Mouse (Mus musculus) limb, embryonic 13.5 days (tissue): ENCODE measurements around the gene Atp7a. TPM values are rescaled to one million over a fixed set of nuclear protein-coding genes. Genes with fewer than 3 reads are reported as not detected.

ENCODE experiments used
- ATAC-seq: fragments of 200-750 bp; cut with Nextera tagmentation; 2 replicates; pipeline ENCODE4 v1.8.0; 2017; ENCODE audit warnings: low read depth, moderate number of reproducible peaks, moderate TSS enrichment; ENCODE audit not compliant: low FRiP score
- H3K27ac ChIP-seq: fragments of 300-500 bp; sonication (generic); 2 replicates; pipeline ENCODE4 v1.5.1; 2015; ENCODE audit warnings: inconsistent platforms, mild to moderate bottlenecking, moderate library complexity
- H3K27me3 ChIP-seq: fragments of 300-500 bp; sonication (generic); 2 replicates; pipeline ENCODE4 v1.6.1; 2015; ENCODE audit warnings: mild to moderate bottlenecking, inconsistent platforms
- H3K36me3 ChIP-seq: fragments of 300-500 bp; sonication (generic); 2 replicates; pipeline ENCODE4 v1.6.1; 2015; ENCODE audit warnings: inconsistent platforms, mild to moderate bottlenecking, moderate library complexity
- H3K4me1 ChIP-seq: fragments of 300-500 bp; sonication (generic); 2 replicates; pipeline ENCODE4 v1.6.1; 2015; ENCODE audit warnings: inconsistent platforms
- H3K4me2 ChIP-seq: fragments of 300-500 bp; sonication (generic); replicated peaks from 2 replicates; pipeline ENCODE4 v1.6.1; 2015; ENCODE audit warnings: inconsistent platforms, mild to moderate bottlenecking, moderate library complexity
- H3K4me3 ChIP-seq: fragments of 300-500 bp; sonication (generic); 2 replicates; pipeline ENCODE4 v1.5.1; 2015; ENCODE audit warnings: moderate library complexity, mild to moderate bottlenecking, inconsistent platforms
- H3K9ac ChIP-seq: fragments of 300-500 bp; sonication (generic); 2 replicates; pipeline ENCODE4 v1.6.1; 2015; ENCODE audit warnings: mild to moderate bottlenecking, inconsistent platforms
- H3K9me3 ChIP-seq: fragments of 300-500 bp; sonication (generic); 2 replicates; pipeline ENCODE4 v1.6.1; 2016; ENCODE audit warnings: inconsistent platforms
- WGBS: fragments of 180-500 bp; shearing (Covaris S2); methylation state at CpG from one replicate; pipeline ENCODE4 v1.1.7; 2015; 5-methylcytosine and 5-hydroxymethylcytosine counted together
- polyA plus RNA-seq: library from polyadenylated mRNA; unstranded; fragments of >200 nt; fragmentation: Nextera tagmentation; extraction: Ambion mirVana; gene quantifications from 2 replicates; pipeline ENCODE4 v1.2.1, GENCODE M21; 2015

Gene Atp7a
- polyA plus RNA-seq, 1 experiment from 2014 or later = 36.7 TPM

DNA sequence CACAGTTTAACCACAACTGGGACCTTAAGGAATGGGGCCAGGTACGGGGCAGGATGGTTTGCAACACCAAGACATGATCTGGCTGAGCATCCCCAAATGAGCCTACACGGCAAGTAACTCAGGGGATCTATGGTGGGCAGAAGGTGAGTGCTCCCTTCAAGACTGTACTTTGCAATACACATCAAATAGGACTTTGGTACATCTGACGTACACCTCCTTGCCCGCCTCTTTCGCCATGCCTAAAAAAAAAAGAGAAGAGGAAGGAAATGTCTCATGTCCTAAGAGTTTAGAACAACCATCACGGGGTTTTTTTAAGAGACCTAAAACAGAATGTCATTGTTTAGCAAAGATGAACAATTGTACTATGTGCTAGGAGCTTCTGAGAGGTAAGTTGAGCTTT, 115.9 kb downstream of the Atp7a start, which contains the start of gene Tlr13:
Tlr13 (plus strand) TSS at position 269 of the 400 bp plus-strand sequence.
- Histone ChIP-seq H3K4me1 (no peaks in the 10 kb centered on the region), H3K27me3 (no peaks in the 10 kb centered on the region), H3K27ac (no peak within 1 kb of the TSS), H3K4me3 (no peak within 1 kb of the TSS), H3K9ac (no peak within 1 kb of the TSS), H3K9me3 (no peaks in the 10 kb centered on the region), H3K4me2 (no peak within 1 kb of the TSS), H3K36me3 (no peaks in the 10 kb centered on the region)
- ATAC-seq = no peak
- 92% methylated on average over 6 of the region's 6 CpGs for WGBS

- Histone ChIP-seq H3K4me3 (no peak overlapping the region), H3K9ac (no peak overlapping the region), H3K27me3 (0 out of 2 replicates have a peak, but pooled peaks cover 5% of the 10 kb centered on the region), H3K36me3 (no peaks in the 10 kb centered on the region), H3K4me1 (no peaks in the 10 kb centered on the region), H3K4me2 (no peak overlapping the region), H3K9me3 (no peaks in the 10 kb centered on the region), H3K27ac (no peak overlapping the region)
- 86% methylated on average over 1 of the region's 1 CpGs for whole genome bisulfite sequencing
- no peak for ATAC-seq
Observed at GRCm38 (mm10) chrX:106148185-106148584, 121.1 kb downstream of the Atp7a start.

GRCm38 (mm10) chrX:106149460-106149859, 122.4 kb downstream of the Atp7a start:
- ATAC-seq = no peak
- 78% methylated on average over 3 of the region's 3 CpGs for WGBS
- no peaks in the 10 kb centered on the region for H3K36me3 ChIP-seq
- H3K27me3 ChIP-seq = 0 out of 2 replicates have a peak, but pooled peaks cover 5% of the 10 kb centered on the region
- H3K9me3 ChIP-seq = no peaks in the 10 kb centered on the region
- no peak overlapping the region for H3K4me3 ChIP-seq
- no peak overlapping the region for H3K27ac ChIP-seq
- H3K4me2 ChIP-seq = no peak overlapping the region
- H3K4me1 ChIP-seq = no peaks in the 10 kb centered on the region
- no peak overlapping the region for H3K9ac ChIP-seq

- Histone ChIP-seq H3K27ac (no peak overlapping the region), H3K36me3 (no peaks in the 10 kb centered on the region), H3K9me3 (no peaks in the 10 kb centered on the region), H3K4me3 (no peak overlapping the region), H3K4me1 (no peaks in the 10 kb centered on the region), H3K27me3 (0 out of 2 replicates have a peak, but pooled peaks cover 8% of the 10 kb centered on the region), H3K4me2 (no peak overlapping the region), H3K9ac (no peak overlapping the region)
- no peak for ATAC-seq
Observed at GRCm38 (mm10) chrX:106154180-106154586, 127.1 kb downstream of the Atp7a start.

GRCm38 (mm10) chrX:106155892-106156291, 128.8 kb downstream of the Atp7a start:
- H3K9ac ChIP-seq = no peak overlapping the region
- no peaks in the 10 kb centered on the region for H3K36me3 ChIP-seq
- 0 out of 2 replicates have a peak, but pooled peaks cover 4% of the 10 kb centered on the region for H3K27me3 ChIP-seq
- H3K4me2 ChIP-seq = no peak overlapping the region
- ATAC-seq = no peak
- no peaks in the 10 kb centered on the region for H3K4me1 ChIP-seq
- no peaks in the 10 kb centered on the region for H3K9me3 ChIP-seq
- no peak overlapping the region for H3K27ac ChIP-seq
- WGBS = 79% methylated on average over 4 of the region's 4 CpGs
- H3K4me3 ChIP-seq = no peak overlapping the region

DNA sequence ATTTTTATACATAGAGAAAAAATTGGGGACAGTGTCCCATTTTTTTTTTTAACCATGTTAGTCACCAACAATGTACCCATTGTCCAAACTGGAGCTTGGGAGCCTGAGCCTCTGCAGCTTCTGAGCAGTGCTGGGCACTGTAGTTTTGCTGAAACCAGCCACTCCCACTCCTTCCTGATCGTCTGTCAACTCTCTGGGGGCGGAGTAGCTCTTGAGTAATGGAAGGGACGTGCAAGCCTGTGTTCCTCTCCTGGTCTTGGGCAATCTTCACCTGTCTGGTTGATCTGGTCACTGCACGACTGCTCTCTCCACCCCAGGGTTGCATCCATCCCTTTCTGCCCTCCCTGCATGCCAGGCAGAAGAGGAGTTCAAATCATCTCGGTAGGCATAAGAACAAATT, 136.9 kb downstream of the Atp7a start:
- H3K9me3 ChIP-seq = no peaks in the 10 kb centered on the region
- H3K4me3 ChIP-seq = no peak overlapping the region
- no peaks in the 10 kb centered on the region for H3K27me3 ChIP-seq
- H3K36me3 ChIP-seq = no peaks in the 10 kb centered on the region
- no peak overlapping the region for H3K4me2 ChIP-seq
- H3K9ac ChIP-seq = no peak overlapping the region
- 52% methylated on average over 5 of the region's 5 CpGs for WGBS
- ATAC-seq = no peak
- H3K4me1 ChIP-seq = no peaks in the 10 kb centered on the region
- no peak overlapping the region for H3K27ac ChIP-seq

- Histone ChIP-seq H3K27ac (no peak overlapping the region), H3K27me3 (no peaks in the 10 kb centered on the region), H3K4me2 (no peak overlapping the region), H3K36me3 (no peaks in the 10 kb centered on the region), H3K4me1 (no peaks in the 10 kb centered on the region), H3K9me3 (no peaks in the 10 kb centered on the region), H3K9ac (no peak overlapping the region), H3K4me3 (no peak overlapping the region)
- WGBS = 80% methylated on average over 5 of the region's 5 CpGs
- ATAC-seq = no peak
Observed at GRCm38 (mm10) chrX:106164555-106164954, 137.5 kb downstream of the Atp7a start.

DNA sequence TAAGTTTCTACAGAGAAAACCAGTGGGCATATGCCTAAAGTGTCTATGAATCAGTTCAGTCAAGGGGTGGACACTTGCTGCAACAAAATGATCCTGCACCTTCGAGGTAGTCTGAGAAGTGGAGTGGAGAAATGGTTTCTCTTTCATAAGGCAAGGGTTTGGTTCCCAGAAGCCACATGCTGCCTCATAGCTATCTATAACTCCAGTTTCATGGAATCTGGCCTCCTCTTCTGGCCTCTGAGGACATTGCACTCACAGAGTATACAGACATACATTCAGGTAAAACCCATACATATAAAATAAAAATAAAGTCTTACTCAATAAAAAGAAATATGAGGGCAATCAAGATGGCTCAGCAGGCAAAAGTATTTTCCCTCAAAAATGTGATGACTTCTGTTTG, 138.0 kb downstream of the Atp7a start:
- H3K4me3 ChIP-seq = no peak overlapping the region
- 75% methylated on average over 1 of the region's 1 CpGs for WGBS

DNA sequence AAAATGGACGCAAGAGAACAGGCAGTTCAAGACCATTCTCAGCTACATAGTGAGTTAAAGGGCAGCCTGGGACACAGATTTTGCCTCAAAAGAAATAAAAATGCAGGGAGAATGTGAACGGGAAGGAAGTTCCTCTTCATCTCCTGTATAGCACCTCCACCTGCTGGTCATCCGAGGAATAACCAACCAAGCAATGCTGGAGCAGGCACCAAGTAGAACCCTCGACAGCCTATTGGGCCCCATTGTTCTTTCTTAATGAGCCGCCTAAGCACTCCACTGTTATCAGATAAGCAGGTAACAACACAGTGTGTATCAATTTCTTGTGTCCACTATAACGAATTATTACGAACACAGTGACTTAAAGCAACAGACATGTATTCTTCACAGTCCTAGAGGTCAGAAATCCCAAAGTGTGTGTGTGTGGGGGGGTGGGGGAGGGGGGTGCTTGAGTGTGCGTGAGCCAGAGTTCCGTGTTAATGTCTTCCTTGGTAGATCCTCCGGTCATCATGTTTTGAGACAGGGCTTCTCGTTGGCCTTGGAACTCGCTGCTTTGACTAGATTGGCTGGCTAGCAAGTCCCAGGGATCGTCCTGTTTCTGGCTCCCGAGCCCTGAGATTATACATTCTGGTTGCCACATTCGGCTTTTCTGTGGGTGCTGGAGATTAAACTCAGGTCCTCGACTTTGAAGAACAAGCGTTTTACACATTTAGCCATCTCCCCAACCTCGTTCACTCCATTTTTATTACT, 144.2 kb downstream of the Atp7a start:
- Histone ChIP-seq H3K36me3 (no peaks in the 10 kb centered on the region), H3K27me3 (no peaks in the 10 kb centered on the region), H3K9me3 (no peaks in the 10 kb centered on the region), H3K4me3 (peak overlapping the region; percentile 27), H3K9ac (no peak overlapping the region), H3K4me1 (no peaks in the 10 kb centered on the region), H3K4me2 (peak overlapping the region; percentile 48), H3K27ac (no peak overlapping the region)
- WGBS = 24% methylated on average over 18 of the region's 18 CpGs
- peak; percentile 82 for ATAC-seq

More for the DNA sequence above, 138.0 kb downstream of the Atp7a start:
- no peaks in the 10 kb centered on the region for H3K9me3 ChIP-seq
- H3K27ac ChIP-seq = no peak overlapping the region
- H3K4me1 ChIP-seq = no peaks in the 10 kb centered on the region
- H3K4me2 ChIP-seq = no peak overlapping the region
- H3K9ac ChIP-seq = no peak overlapping the region
- ATAC-seq = no peak
- no peaks in the 10 kb centered on the region for H3K36me3 ChIP-seq
- no peaks in the 10 kb centered on the region for H3K27me3 ChIP-seq

DNA sequence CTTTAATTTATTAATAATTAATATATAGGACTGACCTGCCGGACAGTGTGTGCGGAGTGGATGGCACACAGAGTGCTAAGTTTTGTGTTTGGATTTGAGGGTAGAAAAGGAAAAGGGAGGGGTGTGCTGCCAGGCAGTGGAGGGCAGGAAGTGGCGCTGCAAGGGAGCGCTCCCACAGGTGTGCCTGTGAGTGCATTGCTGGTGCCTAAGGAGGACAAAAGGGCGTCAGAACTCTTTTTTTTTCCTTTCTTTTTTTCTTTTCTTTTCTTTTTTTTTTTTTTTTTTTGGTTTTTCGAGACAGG, 144.7 kb downstream of the Atp7a start:
- Histone ChIP-seq H3K27me3 (no peaks in the 10 kb centered on the region), H3K4me2 (peak overlapping the region; percentile 48), H3K4me3 (no peak overlapping the region), H3K9me3 (no peaks in the 10 kb centered on the region), H3K9ac (no peak overlapping the region), H3K27ac (no peak overlapping the region), H3K4me1 (no peaks in the 10 kb centered on the region), H3K36me3 (no peaks in the 10 kb centered on the region)
- 61% methylated on average over 5 of the region's 6 CpGs for WGBS
- no peak for ATAC-seq

Other genes with a start within 250 kb of the Atp7a start
- gene Atrx, start 97.9 kb upstream of the Atp7a start, polyA plus RNA-seq = 250 TPM in 2 replicates
- 66.6 and 73.4 TPM in 2 replicates for gene Magt1, start 15.4 kb upstream of the Atp7a start, polyA plus RNA-seq
- 357 and 372 TPM in 2 replicates for gene Cox7b, start 11.6 kb upstream of the Atp7a start, polyA plus RNA-seq
- 0.52 and 0.57 TPM in 2 replicates for gene Tlr13, start 115.9 kb downstream of the Atp7a start, polyA plus RNA-seq
- 351 and 362 TPM in 2 replicates for gene Pgk1, start 159.8 kb downstream of the Atp7a start, polyA plus RNA-seq
- 8.4 and 9.3 TPM in 2 replicates for gene Taf9b, start 193.9 kb downstream of the Atp7a start, polyA plus RNA-seq
- not detected in 2 replicates for gene Fnd3c2, start 228.1 kb downstream of the Atp7a start, polyA plus RNA-seq